Mouse (Mus musculus) midbrain, postnatal 0 days (tissue): Measurements from ENCODE around the gene Map3k6. TPM values are rescaled to one million over a fixed set of nuclear protein-coding genes. Genes with fewer than 3 reads are reported as not detected.
A peak's percentile ranks its signal among the peaks of the same experiment; 100 is the strongest.

ENCODE experiments used
- ATAC-seq: fragments of 200-750 bp; cut with Nextera tagmentation; 2 replicates; pipeline ENCODE4 v1.8.0; 2017; ENCODE audit warnings: moderate number of reproducible peaks, mild to moderate bottlenecking, moderate TSS enrichment, moderate library complexity; ENCODE audit not compliant: low FRiP score
- DNase-seq: peaks from one replicate; pipeline ENCODE4 v3.0.0-alpha.2; 2015; ENCODE audit warnings: low spot score
- H3K27ac ChIP-seq: fragments of 300-500 bp; sonication (generic); 2 replicates; pipeline ENCODE4 v1.5.1; 2014; ENCODE audit warnings: low read depth, mild to moderate bottlenecking, low read length, mixed read lengths
- H3K27me3 ChIP-seq: fragments of 300-500 bp; sonication (generic); 2 replicates; pipeline ENCODE4 v1.6.1; 2014; ENCODE audit warnings: low read length, control low read depth, mixed read lengths; ENCODE audit not compliant: insufficient read depth
- H3K36me3 ChIP-seq: fragments of 300-500 bp; sonication (generic); 2 replicates; pipeline ENCODE4 v1.6.1; 2014; ENCODE audit warnings: low read length, control low read depth, mixed read lengths; ENCODE audit not compliant: insufficient read depth
- H3K4me1 ChIP-seq: fragments of 300-500 bp; sonication (generic); 2 replicates; pipeline ENCODE4 v1.6.1; 2014; ENCODE audit warnings: mild to moderate bottlenecking, control low read depth, antibody characterized with exemption, low read length, mixed read lengths; ENCODE audit not compliant: insufficient read depth
- H3K4me2 ChIP-seq: fragments of 300-500 bp; sonication (generic); 2 replicates; pipeline ENCODE4 v1.6.1; 2014; ENCODE audit warnings: low read depth, mild to moderate bottlenecking, low read length, mixed read lengths; ENCODE audit not compliant: poor library complexity, severe bottlenecking
- H3K4me3 ChIP-seq: fragments of 300-500 bp; sonication (generic); 2 replicates; pipeline ENCODE4 v1.5.1; 2014; ENCODE audit warnings: low read depth, mild to moderate bottlenecking, low read length, moderate library complexity
- H3K9ac ChIP-seq: fragments of 300-500 bp; sonication (generic); replicated peaks from 2 replicates; pipeline ENCODE4 v1.6.1; 2014; ENCODE audit warnings: mild to moderate bottlenecking, low read length, moderate library complexity, mixed read lengths; ENCODE audit not compliant: poor library complexity, severe bottlenecking
- H3K9me3 ChIP-seq: fragments of 300-500 bp; sonication (generic); 2 replicates; pipeline ENCODE4 v1.6.1; 2016; ENCODE audit warnings: low read length, control low read depth
- CTCF ChIP-seq: IDR thresholded peaks from 2 replicates; pipeline ENCODE4 v1.5.1; 2016; ENCODE audit warnings: antibody characterized with exemption, mild to moderate bottlenecking
- WGBS: fragments of 180-500 bp; shearing (Covaris S2); extraction: QIAGEN DNeasy Blood & Tissue Kit; methylation state at CpG from one replicate; pipeline ENCODE4 v1.1.7; 2014; 5-methylcytosine and 5-hydroxymethylcytosine counted together
- polyA plus RNA-seq: library from polyadenylated mRNA; unstranded; fragments of >200 nt; fragmentation: Nextera tagmentation; extraction: Ambion mirVana; gene quantifications from 2 replicates; pipeline ENCODE4 v1.2.1, GENCODE M21; 2015
- total RNA-seq: library from RNA; depleted of rRNA; stranded (reverse); fragments of >200 nt; gene quantifications from 2 replicates; pipeline ENCODE4 v1.2.3, GENCODE M21; 2014; rRNA removed

Map3k6 gene
- total RNA-seq (7.6 and 8.3 TPM in 2 replicates), polyA plus RNA-seq (2.8 and 4.1 TPM in 2 replicates)

- no peak for DNase-seq
- ATAC-seq = no peak
- no peak for TF ChIP-seq CTCF
- peaks cover 36% of the 10 kb centered on the region; the same call in 1 of the 2 replicates for H3K27me3 ChIP-seq
- H3K9ac ChIP-seq = peak within 1 kb of the TSS; percentile 40
- WGBS = 11% methylated on average over 16 of the region's 16 CpGs
- 0 out of 2 replicates have a peak, but pooled peaks cover 4% of the 10 kb centered on the region for H3K4me1 ChIP-seq
- H3K36me3 ChIP-seq = no peaks in the 10 kb centered on the region
- peak within 1 kb of the TSS; percentile 2; the same call in 1 of the 2 replicates for H3K27ac ChIP-seq
- no peaks in the 10 kb centered on the region for H3K9me3 ChIP-seq
- peak within 1 kb of the TSS; percentile 79 for H3K4me2 ChIP-seq
- H3K4me3 ChIP-seq = peak within 1 kb of the TSS; percentile 49
Observed at GRCm38 (mm10) chr4:133240490-133240921, at the start of gene Map3k6. TSS of gene Map3k6 (plus strand) at chr4:133240818.

- Histone ChIP-seq H3K9ac (no peak overlapping the region), H3K27me3 (no peaks in the 10 kb centered on the region), H3K27ac (no peak overlapping the region), H3K9me3 (no peaks in the 10 kb centered on the region), H3K4me3 (no peak overlapping the region), H3K4me2 (no peak overlapping the region), H3K36me3 (peaks cover 34% of the 10 kb centered on the region), H3K4me1 (peaks cover 11% of the 10 kb centered on the region)
- no peak for TF ChIP-seq CTCF
- DNase-seq (no peak), ATAC-seq (no peak)
- 83% methylated on average over 11 of the region's 11 CpGs for WGBS
Observed at GRCm38 (mm10) chr4:133194482-133194881, 46.1 kb upstream of the Map3k6 start.

- no peak overlapping the region for H3K4me2 ChIP-seq
- no peaks in the 10 kb centered on the region for H3K27me3 ChIP-seq
- no peak overlapping the region for H3K4me3 ChIP-seq
- no peak for TF ChIP-seq CTCF
- H3K4me1 ChIP-seq = peaks cover 11% of the 10 kb centered on the region
- WGBS = 72% methylated on average over 4 of the region's 4 CpGs
- ATAC-seq (no peak), DNase-seq (no peak)
- no peak overlapping the region for H3K27ac ChIP-seq
- H3K36me3 ChIP-seq = peaks cover 34% of the 10 kb centered on the region
- no peak overlapping the region for H3K9ac ChIP-seq
- H3K9me3 ChIP-seq = no peaks in the 10 kb centered on the region
Observed at GRCm38 (mm10) chr4:133195014-133195413, 45.6 kb upstream of the Map3k6 start.

- Histone ChIP-seq H3K4me2 (no peak overlapping the region), H3K27ac (peak overlapping the region; percentile 72; the same call in 1 of the 2 replicates), H3K4me3 (no peak overlapping the region), H3K9ac (no peak overlapping the region), H3K27me3 (no peaks in the 10 kb centered on the region), H3K9me3 (no peaks in the 10 kb centered on the region), H3K36me3 (peaks cover 27% of the 10 kb centered on the region), H3K4me1 (peaks cover 19% of the 10 kb centered on the region)
- ATAC-seq = no peak
- no peak for TF ChIP-seq CTCF
- DNase-seq = no peak
- WGBS = 87% methylated on average over 2 of the region's 2 CpGs
Observed at GRCm38 (mm10) chr4:133196136-133196535, 44.5 kb upstream of the Map3k6 start.

GRCm38 (mm10) chr4:133196852-133197251 lies 43.8 kb upstream of the Map3k6 start:
- H3K4me3 ChIP-seq = no peak overlapping the region
- no peak overlapping the region for H3K9ac ChIP-seq
- no peak overlapping the region for H3K4me2 ChIP-seq
- 23% methylated on average over 7 of the region's 7 CpGs for WGBS
- peaks cover 24% of the 10 kb centered on the region for H3K36me3 ChIP-seq
- H3K27ac ChIP-seq = peak overlapping the region; percentile 72
- H3K4me1 ChIP-seq = peaks cover 19% of the 10 kb centered on the region
- TF ChIP-seq CTCF = no peak
- ATAC-seq (0 out of 2 replicates have a peak, but pooled peaks have one; percentile 29), DNase-seq (peak; percentile 50)
- no peaks in the 10 kb centered on the region for H3K9me3 ChIP-seq
- H3K27me3 ChIP-seq = no peaks in the 10 kb centered on the region

GRCm38 (mm10) chr4:133197355-133197754 lies 43.3 kb upstream of the Map3k6 start:
- Histone ChIP-seq H3K4me3 (no peak overlapping the region), H3K27me3 (no peaks in the 10 kb centered on the region), H3K9me3 (no peaks in the 10 kb centered on the region), H3K4me2 (no peak overlapping the region), H3K36me3 (peaks cover 21% of the 10 kb centered on the region), H3K4me1 (peaks cover 19% of the 10 kb centered on the region), H3K27ac (peak overlapping the region; percentile 72), H3K9ac (no peak overlapping the region; the same call in 1 of the 2 replicates)
- no peak for ATAC-seq
- DNase-seq = peak; percentile 37
- WGBS = 13% methylated on average over 5 of the region's 5 CpGs
- no peak for TF ChIP-seq CTCF
